Mouse (Mus musculus): ENCODE data around the gene Rslcan18. TPM values are rescaled to one million over a fixed set of nuclear protein-coding genes. Genes with fewer than 3 reads are reported as not detected.

Rslcan18 gene
- polyA plus RNA-seq, 1 experiment from 2014 or later = 0.24 TPM

- DNase-seq (ENCODE audit: low spot score) (peak; percentile 99), ATAC-seq (ENCODE audit: low read depth) (peak; percentile 99)
- Histone ChIP-seq H3K9me3 (ENCODE audit: control insufficient read depth, low read length) (peaks cover 18% of the 10 kb centered on the region; the same call in 1 of the 2 replicates), H3K4me1 (ENCODE audit: control insufficient read depth, insufficient read depth, low read length) (peaks cover 4% of the 10 kb centered on the region; the same call in 1 of the 2 replicates), H3K36me3 (ENCODE audit: control insufficient read depth, insufficient read depth, low read length) (peaks cover 9% of the 10 kb centered on the region; the same call in 1 of the 2 replicates), H3K27ac (replicated peaks; ENCODE audit: low read depth, low read length) (peak within 1 kb of the TSS; percentile 89), H3K4me3 (ENCODE audit: low read depth, low read length) (peak within 1 kb of the TSS; percentile 56), H3K27me3 (replicated peaks; ENCODE audit: control insufficient read depth, insufficient read depth, low read length) (no peaks in the 10 kb centered on the region), H3K9ac (ENCODE audit: low read depth, low read length) (peak within 1 kb of the TSS; percentile 71), H3K4me2 (ENCODE audit: low read depth, low read length) (peak within 1 kb of the TSS; percentile 74)
- WGBS = 0% methylated on average over 17 of the region's 17 CpGs
Measured at GRCm38 (mm10) chr13:67108194-67108820, 7.8 kb downstream of the Rslcan18 start, which contains the start of gene Gm28557. Gm28557 (minus strand) TSS chr13:67108604.

- 63% methylated on average over 9 of the region's 9 CpGs for WGBS
Measured at GRCm38 (mm10) chr13:67107681-67108080, 8.4 kb downstream of the Rslcan18 start.

GRCm38 (mm10) chr13:67097876-67098275 is 18.2 kb downstream of the Rslcan18 start, which contains the start of gene Zfp708:
Zfp708 (minus strand) TSS chr13:67097976.
- Histone ChIP-seq H3K9me3 (ENCODE audit: control insufficient read depth, low read length) (no peaks in the 10 kb centered on the region), H3K4me1 (ENCODE audit: control insufficient read depth, insufficient read depth, low read length) (no peaks in the 10 kb centered on the region), H3K36me3 (ENCODE audit: control insufficient read depth, insufficient read depth, low read length) (no peaks in the 10 kb centered on the region; the same call in 1 of the 2 replicates), H3K9ac (ENCODE audit: low read depth, low read length) (no peak within 1 kb of the TSS), H3K4me3 (ENCODE audit: low read depth, low read length) (no peak within 1 kb of the TSS), H3K27me3 (replicated peaks; ENCODE audit: control insufficient read depth, insufficient read depth, low read length) (no peaks in the 10 kb centered on the region), H3K27ac (replicated peaks; ENCODE audit: low read depth, low read length) (no peak within 1 kb of the TSS), H3K4me2 (ENCODE audit: low read depth, low read length) (no peak within 1 kb of the TSS)
- WGBS = 90% methylated on average over 10 of the region's 10 CpGs
- no peak for DNase-seq (ENCODE audit: low spot score)
- no peak for ATAC-seq (ENCODE audit: low read depth)

More at GRCm38 (mm10) chr13:67107681-67108080, 8.4 kb downstream of the Rslcan18 start:
- peak overlapping the region; percentile 74 for H3K4me2 ChIP-seq (ENCODE audit: low read depth, low read length)
- peaks cover 18% of the 10 kb centered on the region; the same call in 1 of the 2 replicates for H3K9me3 ChIP-seq (ENCODE audit: control insufficient read depth, low read length)
- peaks cover 4% of the 10 kb centered on the region; the same call in 1 of the 2 replicates for H3K4me1 ChIP-seq (ENCODE audit: control insufficient read depth, insufficient read depth, low read length)
- H3K27ac ChIP-seq (replicated peaks; ENCODE audit: low read depth, low read length) = peak overlapping the region; percentile 89
- ATAC-seq (ENCODE audit: low read depth) (no peak), DNase-seq (ENCODE audit: low spot score) (peak; percentile 6)
- H3K4me3 ChIP-seq (ENCODE audit: low read depth, low read length) = peak overlapping the region; percentile 56
- peaks cover 9% of the 10 kb centered on the region; the same call in 1 of the 2 replicates for H3K36me3 ChIP-seq (ENCODE audit: control insufficient read depth, insufficient read depth, low read length)
- no peaks in the 10 kb centered on the region for H3K27me3 ChIP-seq (replicated peaks; ENCODE audit: control insufficient read depth, insufficient read depth, low read length)
- H3K9ac ChIP-seq (ENCODE audit: low read depth, low read length) = peak overlapping the region; percentile 71

- Histone ChIP-seq H3K36me3 (ENCODE audit: control insufficient read depth, insufficient read depth, low read length) (no peaks in the 10 kb centered on the region), H3K4me2 (ENCODE audit: low read depth, low read length) (no peak overlapping the region), H3K9me3 (ENCODE audit: control insufficient read depth, low read length) (no peaks in the 10 kb centered on the region), H3K4me1 (ENCODE audit: control insufficient read depth, insufficient read depth, low read length) (no peaks in the 10 kb centered on the region), H3K4me3 (ENCODE audit: low read depth, low read length) (no peak overlapping the region), H3K27ac (replicated peaks; ENCODE audit: low read depth, low read length) (no peak overlapping the region), H3K27me3 (replicated peaks; ENCODE audit: control insufficient read depth, insufficient read depth, low read length) (no peaks in the 10 kb centered on the region), H3K9ac (ENCODE audit: low read depth, low read length) (no peak overlapping the region)
- WGBS = 95% methylated on average over 1 of the region's 1 CpGs
- DNase-seq (ENCODE audit: low spot score) (no peak), ATAC-seq (ENCODE audit: low read depth) (no peak)
Measured at GRCm38 (mm10) chr13:67090154-67090553, 25.9 kb downstream of the Rslcan18 start.

DNA sequence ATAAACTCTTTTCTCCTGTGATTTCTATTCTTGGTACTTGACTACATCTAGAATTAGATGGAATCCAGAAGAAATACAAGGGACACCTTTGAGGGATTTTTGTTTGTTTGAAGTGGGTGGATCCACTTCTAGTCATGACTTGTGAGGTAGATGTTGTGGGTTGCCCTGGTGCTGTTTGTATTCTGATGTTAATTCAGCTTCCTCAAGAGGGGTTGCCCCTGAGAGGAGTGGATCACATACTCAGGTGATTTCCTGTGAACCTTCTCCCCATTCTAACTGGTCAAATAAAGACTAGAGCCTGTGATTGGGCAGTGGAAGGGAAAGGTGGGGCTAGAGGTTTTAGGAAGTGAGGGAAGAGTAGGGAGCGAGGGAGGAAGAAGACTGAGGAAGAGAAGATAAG is 34.1 kb downstream of the Rslcan18 start:
- peak overlapping the region; percentile 53 for H3K4me3 ChIP-seq (ENCODE audit: low read depth, low read length)
- peaks cover 8% of the 10 kb centered on the region; the same call in 1 of the 2 replicates for H3K4me1 ChIP-seq (ENCODE audit: control insufficient read depth, insufficient read depth, low read length)
- H3K4me2 ChIP-seq (ENCODE audit: low read depth, low read length) = peak overlapping the region; percentile 72
- H3K9me3 ChIP-seq (ENCODE audit: control insufficient read depth, low read length) = 0 out of 2 replicates have a peak, but pooled peaks cover 3% of the 10 kb centered on the region
- no peaks in the 10 kb centered on the region for H3K27me3 ChIP-seq (replicated peaks; ENCODE audit: control insufficient read depth, insufficient read depth, low read length)
- WGBS = 76% methylated on average over 1 of the region's 1 CpGs
- H3K36me3 ChIP-seq (ENCODE audit: control insufficient read depth, insufficient read depth, low read length) = peaks cover 8% of the 10 kb centered on the region; the same call in 1 of the 2 replicates
- ATAC-seq (ENCODE audit: low read depth) (no peak), DNase-seq (ENCODE audit: low spot score) (no peak)
- peak overlapping the region; percentile 86 for H3K27ac ChIP-seq (replicated peaks; ENCODE audit: low read depth, low read length)
- peak overlapping the region; percentile 65 for H3K9ac ChIP-seq (ENCODE audit: low read depth, low read length)

- Histone ChIP-seq H3K4me1 (ENCODE audit: control insufficient read depth, insufficient read depth, low read length) (peaks cover 8% of the 10 kb centered on the region; the same call in 1 of the 2 replicates), H3K9ac (ENCODE audit: low read depth, low read length) (peak overlapping the region; percentile 65), H3K27me3 (replicated peaks; ENCODE audit: control insufficient read depth, insufficient read depth, low read length) (no peaks in the 10 kb centered on the region), H3K27ac (replicated peaks; ENCODE audit: low read depth, low read length) (peak overlapping the region; percentile 86), H3K36me3 (ENCODE audit: control insufficient read depth, insufficient read depth, low read length) (peaks cover 13% of the 10 kb centered on the region; the same call in 1 of the 2 replicates), H3K9me3 (ENCODE audit: control insufficient read depth, low read length) (0 out of 2 replicates have a peak, but pooled peaks cover 9% of the 10 kb centered on the region), H3K4me3 (ENCODE audit: low read depth, low read length) (peak overlapping the region; percentile 53), H3K4me2 (ENCODE audit: low read depth, low read length) (peak overlapping the region; percentile 72)
- peak; percentile 99 for ATAC-seq (ENCODE audit: low read depth)
- peak; percentile 95 for DNase-seq (ENCODE audit: low spot score)
- WGBS = under 1% methylated on average over 24 of the region's 24 CpGs
Measured at GRCm38 (mm10) chr13:67081142-67081713, 34.8 kb downstream of the Rslcan18 start.

GRCm38 (mm10) chr13:67077244-67077643 is 38.8 kb downstream of the Rslcan18 start:
- WGBS = 93% methylated on average over 2 of the region's 2 CpGs
- H3K36me3 ChIP-seq (ENCODE audit: control insufficient read depth, insufficient read depth, low read length) = peaks cover 45% of the 10 kb centered on the region

GRCm38 (mm10) chr13:67072786-67073185 is 43.3 kb downstream of the Rslcan18 start:
- ATAC-seq (ENCODE audit: low read depth) (no peak), DNase-seq (ENCODE audit: low spot score) (no peak)
- Histone ChIP-seq H3K4me1 (ENCODE audit: control insufficient read depth, insufficient read depth, low read length) (no peaks in the 10 kb centered on the region), H3K9ac (ENCODE audit: low read depth, low read length) (no peak overlapping the region), H3K4me2 (ENCODE audit: low read depth, low read length) (no peak overlapping the region), H3K27me3 (replicated peaks; ENCODE audit: control insufficient read depth, insufficient read depth, low read length) (no peaks in the 10 kb centered on the region), H3K27ac (replicated peaks; ENCODE audit: low read depth, low read length) (no peak overlapping the region), H3K36me3 (ENCODE audit: control insufficient read depth, insufficient read depth, low read length) (peaks cover 77% of the 10 kb centered on the region), H3K4me3 (ENCODE audit: low read depth, low read length) (no peak overlapping the region), H3K9me3 (ENCODE audit: control insufficient read depth, low read length) (peaks cover 66% of the 10 kb centered on the region)
- WGBS = 96% methylated on average over 2 of the region's 2 CpGs

More at GRCm38 (mm10) chr13:67077244-67077643, 38.8 kb downstream of the Rslcan18 start:
- no peak overlapping the region for H3K4me3 ChIP-seq (ENCODE audit: low read depth, low read length)
- no peaks in the 10 kb centered on the region for H3K27me3 ChIP-seq (replicated peaks; ENCODE audit: control insufficient read depth, insufficient read depth, low read length)
- no peak overlapping the region for H3K4me2 ChIP-seq (ENCODE audit: low read depth, low read length)
- DNase-seq (ENCODE audit: low spot score) (no peak), ATAC-seq (ENCODE audit: low read depth) (no peak)
- no peak overlapping the region for H3K9ac ChIP-seq (ENCODE audit: low read depth, low read length)
- no peak overlapping the region for H3K27ac ChIP-seq (replicated peaks; ENCODE audit: low read depth, low read length)
- H3K9me3 ChIP-seq (ENCODE audit: control insufficient read depth, low read length) = peaks cover 35% of the 10 kb centered on the region
- peaks cover 8% of the 10 kb centered on the region; the same call in 1 of the 2 replicates for H3K4me1 ChIP-seq (ENCODE audit: control insufficient read depth, insufficient read depth, low read length)
